Mouse (Mus musculus) MEL (cell line): ENCODE measurements around the gene Eprs. TPM values are rescaled to one million over a fixed set of nuclear protein-coding genes. Genes with fewer than 3 reads are reported as not detected.

ENCODE experiments used
- DNase-seq: peaks from one replicate; pipeline ENCODE4 v3.0.0; 2011; ENCODE audit warnings: low read depth, low spot score
- H3K27ac ChIP-seq: 2 replicates; pipeline ENCODE4 v1.5.1; 2012; ENCODE audit warnings: low read depth, mild to moderate bottlenecking, control low read depth, low read length, moderate library complexity; ENCODE audit not compliant: control insufficient read depth
- H3K27me3 ChIP-seq, 2 experiments: fragments of 150-350 bp in 1 of 2; sonication (generic) in 1 of 2; 2 replicates each; pipeline ENCODE4 v1.6.1; 2012; ENCODE audit warnings: low read length in 2 of 2, mild to moderate bottlenecking in 2 of 2, improper control_type of control experiment in 1 of 2, moderate library complexity in 1 of 2; ENCODE audit not compliant: insufficient read depth in 2 of 2, control insufficient read depth in 1 of 2
- H3K36me3 ChIP-seq, 2 experiments: 2 replicates each; pipeline ENCODE4 v1.6.1; 2012 to 2014; ENCODE audit warnings: low read length in 2 of 2, improper control_type of control experiment in 1 of 2, inconsistent platforms in 1 of 2, mild to moderate bottlenecking in 1 of 2; ENCODE audit not compliant: insufficient read depth in 2 of 2, control insufficient read depth in 1 of 2
- H3K4me1 ChIP-seq, 2 experiments: fragments of 150-350 bp in 1 of 2; sonication (generic) in 1 of 2; 2 replicates each; pipeline ENCODE4 v1.6.1; 2012; ENCODE audit warnings: low read length in 2 of 2, improper control_type of control experiment in 1 of 2, mild to moderate bottlenecking in 1 of 2; ENCODE audit not compliant: insufficient read depth in 2 of 2, control insufficient read depth in 1 of 2
- H3K4me3 ChIP-seq, 2 experiments: fragments of 150-350 bp in 1 of 2; sonication (generic) in 1 of 2; 2 replicates each; pipeline ENCODE4 v1.5.1; 2012; ENCODE audit warnings: low read depth in 2 of 2, low read length in 2 of 2, mild to moderate bottlenecking in 2 of 2, moderate library complexity in 2 of 2, control low read depth in 1 of 2, improper control_type of control experiment in 1 of 2; ENCODE audit not compliant: control insufficient read depth in 1 of 2, insufficient read depth in 1 of 2
- H3K79me2 ChIP-seq: 2 replicates; pipeline ENCODE4 v1.6.1; 2012; ENCODE audit warnings: mild to moderate bottlenecking, low read length, moderate library complexity; ENCODE audit not compliant: control insufficient read depth, poor library complexity, insufficient read depth
- H3K9ac ChIP-seq: 2 replicates; pipeline ENCODE4 v1.6.1; 2012; ENCODE audit warnings: low read depth, mild to moderate bottlenecking, control low read depth, low read length, moderate library complexity; ENCODE audit not compliant: control insufficient read depth, poor library complexity, severe bottlenecking
- H3K9me3 ChIP-seq: fragments of 150-350 bp; sonication (generic); replicated peaks from 2 replicates; pipeline ENCODE4 v1.6.1; 2012; ENCODE audit warnings: mild to moderate bottlenecking, low read length, improper control_type of control experiment, moderate library complexity; ENCODE audit not compliant: insufficient read depth
- BHLHE40 ChIP-seq: IDR thresholded peaks from 2 replicates; pipeline ENCODE4 v1.6.1; 2012; ENCODE audit warnings: low read depth, mild to moderate bottlenecking, inconsistent platforms, low read length, improper control_type of control experiment, borderline replicate concordance
- CHD2 ChIP-seq: IDR thresholded peaks from 2 replicates; pipeline ENCODE4 v1.6.1; 2011; ENCODE audit warnings: low read length, improper control_type of control experiment
- EP300 ChIP-seq, 2 experiments: IDR thresholded peaks; 2 replicates each; pipeline ENCODE4 v1.6.1; 2011; ENCODE audit warnings: improper control_type of control experiment in 2 of 2, low read length in 2 of 2, low read depth in 1 of 2, mild to moderate bottlenecking in 1 of 2
- GATA1 ChIP-seq: IDR thresholded peaks from 2 replicates; pipeline ENCODE4 v1.6.1; 2011; ENCODE audit warnings: low read depth, low read length, improper control_type of control experiment
- HCFC1 ChIP-seq: IDR thresholded peaks from 2 replicates; pipeline ENCODE4 v1.6.1; 2012; ENCODE audit warnings: low read depth, mild to moderate bottlenecking, inconsistent platforms, low read length, improper control_type of control experiment, moderate library complexity
- KAT2A ChIP-seq: conservative IDR thresholded peaks from 2 replicates; pipeline ENCODE4 v1.6.1; 2012; ENCODE audit warnings: low read depth, low read length, improper control_type of control experiment, inconsistent platforms
- MAFK ChIP-seq: IDR thresholded peaks from 2 replicates; pipeline ENCODE4 v1.6.1; 2011; ENCODE audit warnings: low read depth, mild to moderate bottlenecking, low read length, improper control_type of control experiment, borderline replicate concordance
- MAX ChIP-seq: IDR thresholded peaks from 2 replicates; pipeline ENCODE4 v1.6.1; 2011; ENCODE audit warnings: low read length, improper control_type of control experiment
- MYB ChIP-seq: IDR thresholded peaks from 2 replicates; pipeline ENCODE4 v1.6.1; 2011; ENCODE audit warnings: mild to moderate bottlenecking, low read depth, low read length, improper control_type of control experiment
- NELFE ChIP-seq: IDR thresholded peaks from 2 replicates; pipeline ENCODE4 v1.6.1; 2011; ENCODE audit warnings: low read depth, low read length, improper control_type of control experiment
- NRF1 ChIP-seq: IDR thresholded peaks from 2 replicates; pipeline ENCODE4 v1.6.1; 2014; ENCODE audit warnings: low read depth, mild to moderate bottlenecking, inconsistent platforms, low read length, improper control_type of control experiment, moderate library complexity; ENCODE audit not compliant: poor library complexity, insufficient read depth, severe bottlenecking
- POLR2A ChIP-seq, 2 experiments: IDR thresholded peaks; 2 replicates each; pipeline ENCODE4 v1.6.1; 2011 to 2012; ENCODE audit warnings: low read length in 2 of 2, mild to moderate bottlenecking in 2 of 2, control low read depth in 1 of 2, improper control_type of control experiment in 1 of 2, low read depth in 1 of 2, moderate library complexity in 1 of 2; ENCODE audit not compliant: control insufficient read depth in 1 of 2, insufficient read depth in 1 of 2, poor library complexity in 1 of 2
- RAD21 ChIP-seq: IDR thresholded peaks from 2 replicates; pipeline ENCODE4 v1.6.1; 2011; ENCODE audit warnings: mild to moderate bottlenecking, low read depth, low read length, improper control_type of control experiment
- RCOR1 ChIP-seq: IDR thresholded peaks from 2 replicates; pipeline ENCODE4 v1.6.1; 2012; ENCODE audit warnings: low read depth, mild to moderate bottlenecking, inconsistent platforms, low read length, improper control_type of control experiment
- SIN3A ChIP-seq: IDR thresholded peaks from 2 replicates; pipeline ENCODE4 v1.6.1; 2012; ENCODE audit warnings: low read length, improper control_type of control experiment, inconsistent platforms
- SMC3 ChIP-seq: IDR thresholded peaks from 2 replicates; pipeline ENCODE4 v1.6.1; 2011; ENCODE audit warnings: low read depth, low read length, improper control_type of control experiment
- TAL1 ChIP-seq: IDR thresholded peaks from 2 replicates; pipeline ENCODE4 v1.6.1; 2012; ENCODE audit warnings: mild to moderate bottlenecking, inconsistent platforms, low read length, moderate library complexity, mixed read lengths
- TCF12 ChIP-seq: IDR thresholded peaks from 2 replicates; pipeline ENCODE4 v1.6.1; 2014; ENCODE audit warnings: low read depth, mild to moderate bottlenecking, inconsistent platforms, low read length, improper control_type of control experiment, moderate library complexity
- UBTF ChIP-seq: IDR thresholded peaks from 2 replicates; pipeline ENCODE4 v1.6.1; 2012; ENCODE audit warnings: low read depth, mild to moderate bottlenecking, inconsistent platforms, low read length, improper control_type of control experiment, moderate library complexity, borderline replicate concordance; ENCODE audit not compliant: insufficient read depth
- USF1 ChIP-seq: IDR thresholded peaks from 2 replicates; pipeline ENCODE4 v1.6.1; 2014; ENCODE audit warnings: low read depth, mild to moderate bottlenecking, inconsistent platforms, low read length, improper control_type of control experiment, moderate library complexity
- USF2 ChIP-seq, 2 experiments: IDR thresholded peaks; 2 replicates each; pipeline ENCODE4 v1.6.1; 2011 to 2012; ENCODE audit warnings: improper control_type of control experiment in 2 of 2, low read length in 2 of 2, borderline replicate concordance in 1 of 2, inconsistent platforms in 1 of 2, low read depth in 1 of 2, mild to moderate bottlenecking in 1 of 2; ENCODE audit not compliant: insufficient read depth in 1 of 2
- ZC3H11A ChIP-seq: IDR thresholded peaks from 2 replicates; pipeline ENCODE4 v1.6.1; 2012; ENCODE audit warnings: low read depth, mild to moderate bottlenecking, inconsistent platforms, low read length, improper control_type of control experiment
- ZMIZ1 ChIP-seq: IDR thresholded peaks from 2 replicates; pipeline ENCODE4 v1.6.1; 2012; ENCODE audit warnings: low read depth, mild to moderate bottlenecking, inconsistent platforms, low read length, improper control_type of control experiment, moderate library complexity
- ZNF384 ChIP-seq: IDR thresholded peaks from 2 replicates; pipeline ENCODE4 v1.6.1; 2012; ENCODE audit warnings: low read depth, mild to moderate bottlenecking, inconsistent platforms, low read length, improper control_type of control experiment
- polyA plus RNA-seq, 2 experiments: library from polyadenylated mRNA; stranded (reverse) in 1 of 2; unstranded in 1 of 2; fragments of >175 nt in 1 of 2; fragments of >200 nt in 1 of 2; gene quantifications; 2 replicates each; pipeline versions ENCODE4 v1.2.1 to v1.2.4; 2012; ENCODE audit warnings: low replicate concordance in 2 of 2, low read depth in 1 of 2; ENCODE audit not compliant: insufficient read length in 2 of 2, insufficient read depth in 1 of 2, missing spikeins in 1 of 2
- total RNA-seq: library from RNA; depleted of rRNA; stranded (reverse); fragments of 300-350 nt; gene quantifications from 2 replicates; pipeline ENCODE4 v1.2.3, GENCODE M21; 2012

Gene Eprs
- total and polyA plus RNA-seq, 3 experiments = 177 to 355 (median 177) TPM

- Histone ChIP-seq H3K79me2 (no peaks in the 10 kb centered on the region), H3K27ac (no peak overlapping the region), H3K9ac (no peak overlapping the region), H3K4me1 (peaks cover 17 to 25% of the 10 kb centered on the region in 2 experiments), H3K9me3 (no peaks in the 10 kb centered on the region), H3K4me3 (no peak overlapping the region), H3K27me3 (no peaks in the 10 kb centered on the region), H3K36me3 (peaks cover 0 to 24% of the 10 kb centered on the region in 2 experiments; a peak in 2 of 4 replicates)
- peak; percentile 82 for DNase-seq
- TF ChIP-seq GATA1 (no peak), USF2 (IDR thresholded peaks at IDR 0.05; ENCODE audit: borderline replicate concordance in 1 of 2, insufficient read depth in 1 of 2, low read depth in 1 of 2, low read length in 2 of 2) (peak in 1 of 2 experiments; percentile 39; a peak in 1 of 4 replicates), USF1 (peak; percentile 85), TCF12 (no peak)
Observed at GRCm38 (mm10) chr1:185449727-185450126, 86.9 kb downstream of the Eprs start.

DNA sequence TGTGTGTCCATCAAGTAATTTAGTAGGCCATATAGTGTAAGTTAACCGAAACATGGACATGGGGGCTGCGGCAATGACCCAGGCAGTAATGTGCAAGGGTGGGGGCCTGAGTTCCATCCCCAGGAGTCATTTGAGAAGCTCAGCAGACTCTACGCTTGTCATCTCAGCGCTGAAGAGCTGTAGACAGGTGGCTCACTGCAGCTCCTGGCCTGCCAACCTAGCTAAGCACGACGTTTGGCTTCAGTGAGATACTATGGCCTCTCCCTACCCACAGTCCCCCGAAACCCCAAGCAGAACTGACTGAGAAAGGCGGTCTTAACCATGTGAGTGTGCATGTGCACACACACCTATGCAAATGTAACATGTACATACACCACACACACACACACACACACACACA is 88.2 kb downstream of the Eprs start:
- H3K79me2 ChIP-seq = no peaks in the 10 kb centered on the region; the same call in 1 of the 2 replicates
- H3K27me3 ChIP-seq = no peaks in the 10 kb centered on the region
- H3K4me1 ChIP-seq = peaks cover 19 to 30% of the 10 kb centered on the region in 2 experiments
- H3K9me3 ChIP-seq = no peaks in the 10 kb centered on the region
- peaks cover 0 to 24% of the 10 kb centered on the region in 2 experiments; a peak in 2 of 4 replicates for H3K36me3 ChIP-seq
- TF ChIP-seq TAL1 (no peak), CHD2 (no peak), RCOR1 (no peak), HCFC1 (no peak), MAFK (no peak), BHLHE40 (no peak), SMC3 (no peak), ZC3H11A (no peak), GATA1 (no peak), UBTF (no peak)
- no peak overlapping the region for H3K9ac ChIP-seq
- H3K27ac ChIP-seq = no peak overlapping the region
- no peak overlapping the region for H3K4me3 ChIP-seq
- DNase-seq = no peak

- peaks cover 0 to 24% of the 10 kb centered on the region in 2 experiments; a peak in 2 of 4 replicates for H3K36me3 ChIP-seq
- H3K27ac ChIP-seq = no peak overlapping the region
- H3K79me2 ChIP-seq = no peaks in the 10 kb centered on the region; the same call in 1 of the 2 replicates
- H3K4me1 ChIP-seq = peaks cover 19 to 32% of the 10 kb centered on the region in 2 experiments
- no peak overlapping the region for H3K4me3 ChIP-seq
- DNase-seq = peak; percentile 46
- H3K27me3 ChIP-seq = no peaks in the 10 kb centered on the region
- no peaks in the 10 kb centered on the region for H3K9me3 ChIP-seq
- H3K9ac ChIP-seq = no peak overlapping the region
- no peak for TF ChIP-seq MAX
- no peak for TF ChIP-seq ZMIZ1
- no peak for TF ChIP-seq KAT2A
- TF ChIP-seq ZNF384 = peak; percentile 33; the same call in 1 of the 2 replicates
- peak; percentile 63 for TF ChIP-seq TCF12
- no peak for TF ChIP-seq USF2 (IDR thresholded peaks at IDR 0.05; ENCODE audit: borderline replicate concordance in 1 of 2, insufficient read depth in 1 of 2, low read depth in 1 of 2, low read length in 2 of 2)
- TF ChIP-seq RAD21 = no peak
- TF ChIP-seq NELFE = no peak
- TF ChIP-seq MAFK = no peak
- peak; percentile 51 to 64 for TF ChIP-seq EP300 (IDR thresholded peaks at IDR 0.05; ENCODE audit: low read depth in 1 of 2, low read length in 2 of 2)
- no peak for TF ChIP-seq MYB
- TF ChIP-seq HCFC1 = no peak
- TF ChIP-seq CHD2 = no peak
- no peak for TF ChIP-seq POLR2A (IDR thresholded peaks at IDR 0.05; ENCODE audit: control insufficient read depth in 1 of 2, insufficient read depth in 1 of 2, low read depth in 1 of 2, low read length in 2 of 2, poor library complexity in 1 of 2)
- TF ChIP-seq SIN3A = peak; percentile 24; the same call in 1 of the 2 replicates
- TF ChIP-seq NRF1 = no peak
- peak; percentile 52 for TF ChIP-seq TAL1
Observed at GRCm38 (mm10) chr1:185451495-185451894, 88.7 kb downstream of the Eprs start.
